Mouse (Mus musculus): ENCODE results near the gene Gm20479.

The Gm20479 gene

DNA sequence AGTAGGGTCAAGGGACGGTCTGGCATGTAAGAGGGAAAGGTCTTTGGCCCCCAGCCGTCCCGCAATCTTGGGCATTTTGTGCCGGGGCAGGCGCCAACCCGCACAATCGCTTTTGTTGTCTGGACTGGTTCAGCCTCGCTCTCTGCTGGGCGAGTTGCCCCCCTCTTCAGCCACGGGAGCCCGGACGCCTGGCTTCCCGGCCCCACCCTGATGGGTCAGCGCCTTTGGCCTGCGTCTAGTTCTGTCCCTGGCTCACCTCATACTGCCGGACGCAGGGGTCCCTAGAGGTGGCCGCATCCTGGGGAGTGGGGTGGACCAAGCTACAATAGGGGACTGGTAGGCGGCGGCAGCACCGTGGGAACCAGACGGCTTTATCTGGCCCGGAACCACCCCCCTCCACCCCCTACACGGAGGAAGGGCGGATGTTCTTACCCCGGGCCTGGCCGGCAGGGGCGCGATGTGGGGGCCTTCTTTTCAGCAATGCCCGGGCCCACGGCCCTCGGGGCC, 22.8 kb downstream of the Gm20479 start:
- DNase-seq (ENCODE audit: low spot score in 2 of 2), result no peak

DNA sequence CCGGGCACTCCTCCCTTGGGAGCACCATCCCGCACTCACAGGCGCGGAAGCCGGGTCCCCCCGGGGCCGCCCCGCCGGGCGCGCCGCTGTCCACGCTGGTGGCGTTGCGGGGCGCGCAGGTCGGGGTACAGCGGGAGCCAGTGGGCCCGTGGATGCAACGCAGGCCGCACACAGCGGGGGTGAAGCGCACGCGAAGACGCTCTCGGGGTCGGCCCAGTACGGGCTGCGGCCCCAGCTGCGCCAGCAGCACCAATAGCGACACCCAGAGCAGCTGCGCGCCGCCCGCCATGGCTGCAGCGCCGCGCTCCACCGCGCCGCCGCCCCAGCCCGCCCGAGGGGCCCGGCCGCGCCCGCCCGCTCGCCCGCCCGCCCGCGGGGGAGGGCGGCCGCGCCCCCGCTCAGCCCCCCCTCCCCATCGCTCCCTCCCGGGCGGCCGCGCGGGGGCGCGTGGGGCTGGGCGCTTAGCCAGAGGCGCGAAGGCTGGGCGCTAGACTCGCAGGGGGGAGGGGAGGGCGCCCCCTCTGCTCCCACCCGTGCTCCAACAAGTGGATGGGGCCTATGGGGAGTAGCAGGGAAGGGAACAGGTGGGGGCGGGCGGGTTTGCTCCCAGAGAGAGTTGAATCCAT, 23.8 kb downstream of the Gm20479 start:
- no peak for DNase-seq (ENCODE audit: low spot score in 2 of 2)

DNA sequence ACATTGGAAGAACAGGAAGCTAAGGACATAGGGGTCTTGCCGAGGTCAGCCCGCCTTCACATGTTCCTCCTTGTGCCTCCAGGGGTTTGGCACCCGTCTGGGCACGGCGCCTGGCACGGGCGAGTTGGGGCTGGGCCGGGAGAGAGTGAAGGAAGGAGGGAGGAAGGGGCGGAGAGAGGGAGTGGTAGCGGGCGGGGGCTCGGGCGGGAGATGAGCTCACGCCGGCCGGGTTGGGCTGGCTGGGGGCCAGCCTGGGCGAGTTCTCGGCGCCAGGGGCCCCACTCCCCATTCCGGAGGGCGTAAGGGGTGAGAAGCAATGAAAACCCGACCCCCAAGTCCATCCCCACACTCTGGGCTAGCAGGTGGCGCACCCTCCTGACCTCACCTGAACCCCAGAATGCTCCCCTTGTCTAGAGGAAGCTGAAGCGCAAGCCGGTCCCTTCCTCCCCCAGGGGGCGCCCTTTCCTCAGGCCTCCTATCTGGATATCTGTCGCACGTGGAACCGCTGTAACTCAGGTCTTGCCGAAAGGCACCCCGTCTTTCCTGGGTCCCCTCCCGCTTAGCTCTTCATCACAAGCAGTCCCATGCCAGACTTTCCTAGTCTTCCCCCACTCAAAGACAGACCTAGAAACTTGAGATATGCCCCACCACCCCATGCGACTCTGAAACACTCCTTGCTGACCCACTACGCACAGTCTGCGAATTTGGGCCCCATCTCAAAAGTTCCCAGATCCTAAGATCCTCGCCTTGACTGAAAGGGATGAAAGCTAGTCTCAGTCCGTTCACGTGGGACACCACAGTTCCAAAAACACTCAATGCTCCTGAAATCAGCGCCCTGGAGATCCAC, 24.6 kb downstream of the Gm20479 start:
- DNase-seq (ENCODE audit: low spot score in 2 of 2), result peak; percentile 78 to 81

DNA sequence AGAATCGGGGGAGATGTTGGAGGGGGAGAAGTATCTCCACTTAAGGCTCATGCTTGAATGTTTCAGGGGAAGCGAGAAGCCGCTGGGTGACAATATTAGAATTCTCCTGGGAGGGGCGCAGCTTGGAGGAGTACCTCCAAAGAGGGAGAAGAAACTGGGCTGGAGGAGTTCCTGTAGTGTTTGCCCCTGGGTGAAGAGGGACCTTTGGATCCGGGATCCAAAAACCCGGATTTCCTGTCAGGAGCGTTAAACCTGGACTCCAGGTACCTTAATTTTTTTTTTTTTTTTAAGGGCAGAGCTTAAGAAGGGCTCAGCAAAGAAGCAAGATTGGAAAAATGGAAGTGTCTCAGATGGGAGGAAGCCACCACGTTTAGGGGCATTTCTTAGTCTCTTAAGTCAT, 25.4 kb downstream of the Gm20479 start:
- no peak for DNase-seq (ENCODE audit: low spot score in 2 of 2)

DNA sequence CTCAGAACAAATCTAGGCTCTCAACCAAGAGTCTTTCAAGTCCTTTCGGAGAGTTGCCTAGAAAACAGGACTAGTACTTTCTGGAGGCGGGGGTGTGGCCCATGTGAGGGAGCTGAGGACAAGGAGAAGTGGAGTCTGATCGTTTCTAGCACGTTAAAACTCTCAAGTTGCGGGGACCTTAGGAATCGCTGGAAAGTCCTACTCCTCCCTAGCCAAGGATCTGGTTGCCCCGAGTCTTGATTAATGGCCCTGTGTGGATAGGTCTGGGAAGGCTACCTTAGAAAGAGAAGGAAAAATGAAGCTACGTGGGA, 25.7 kb downstream of the Gm20479 start:
- DNase-seq (ENCODE audit: low spot score in 2 of 2), result peak in 1 of 2 experiments; percentile 47

DNA sequence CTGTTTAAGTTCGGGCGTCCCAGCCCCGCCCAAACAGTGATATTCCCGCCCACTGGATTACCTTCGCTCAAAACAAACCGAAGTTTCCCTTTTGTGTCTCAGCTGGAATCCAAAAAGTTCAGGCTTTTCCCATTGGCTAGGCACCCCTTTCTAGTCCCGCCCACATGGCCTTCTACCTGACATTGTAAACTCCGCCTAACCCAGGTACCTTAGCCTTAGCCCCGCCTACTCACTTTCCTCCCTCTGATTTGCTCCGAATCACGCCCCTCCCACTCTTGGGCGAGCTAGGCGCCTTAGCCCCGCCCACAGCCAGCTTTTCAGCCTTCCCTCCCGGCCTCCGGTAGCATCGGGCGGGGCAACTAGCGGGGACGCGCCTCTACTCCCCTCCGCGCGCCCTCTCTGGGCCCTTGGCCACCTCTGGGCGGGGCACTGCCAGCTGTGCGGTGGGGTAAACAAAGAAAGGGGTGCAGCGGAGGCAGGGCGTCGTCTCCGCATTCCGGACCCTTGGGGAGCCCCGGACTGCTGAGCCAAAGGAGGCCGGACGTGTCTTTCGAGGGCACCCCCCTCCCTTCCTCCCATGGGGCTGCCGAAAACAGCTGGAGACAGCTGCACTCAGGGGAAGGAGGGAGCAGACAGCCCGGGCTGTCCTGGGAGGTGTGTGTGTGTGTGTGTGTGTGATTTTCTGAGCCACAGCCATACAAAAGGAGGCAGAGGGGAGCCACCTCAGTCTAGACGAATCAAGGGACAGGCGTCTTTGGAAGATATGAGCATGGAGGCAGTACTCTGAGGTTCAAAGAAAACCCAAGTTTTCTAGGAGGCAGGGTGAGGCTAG, 26.3 kb downstream of the Gm20479 start:
- DNase-seq (ENCODE audit: low spot score in 2 of 2), result peak in 1 of 2 experiments; percentile 63

DNA sequence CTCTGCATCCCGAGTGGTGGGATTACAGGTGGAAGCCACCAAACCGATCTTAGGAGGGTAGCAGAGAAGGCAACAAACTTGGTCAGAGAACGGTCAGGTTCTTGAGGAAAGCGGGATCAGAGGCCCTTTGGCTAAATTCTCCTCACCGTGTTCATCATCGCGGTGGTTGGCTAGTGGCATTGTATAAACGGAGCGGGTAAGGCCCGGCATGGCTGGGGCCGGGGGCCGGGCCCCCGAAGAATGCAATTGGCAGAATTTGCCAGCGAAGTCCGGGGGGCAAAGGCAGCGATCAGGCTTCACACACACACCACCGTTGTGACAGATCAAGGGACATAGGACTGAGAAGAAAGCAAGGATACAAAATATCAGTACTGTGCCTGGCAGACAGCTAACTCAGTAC, 27.2 kb downstream of the Gm20479 start:
- no peak for DNase-seq (ENCODE audit: low spot score in 2 of 2)

DNA sequence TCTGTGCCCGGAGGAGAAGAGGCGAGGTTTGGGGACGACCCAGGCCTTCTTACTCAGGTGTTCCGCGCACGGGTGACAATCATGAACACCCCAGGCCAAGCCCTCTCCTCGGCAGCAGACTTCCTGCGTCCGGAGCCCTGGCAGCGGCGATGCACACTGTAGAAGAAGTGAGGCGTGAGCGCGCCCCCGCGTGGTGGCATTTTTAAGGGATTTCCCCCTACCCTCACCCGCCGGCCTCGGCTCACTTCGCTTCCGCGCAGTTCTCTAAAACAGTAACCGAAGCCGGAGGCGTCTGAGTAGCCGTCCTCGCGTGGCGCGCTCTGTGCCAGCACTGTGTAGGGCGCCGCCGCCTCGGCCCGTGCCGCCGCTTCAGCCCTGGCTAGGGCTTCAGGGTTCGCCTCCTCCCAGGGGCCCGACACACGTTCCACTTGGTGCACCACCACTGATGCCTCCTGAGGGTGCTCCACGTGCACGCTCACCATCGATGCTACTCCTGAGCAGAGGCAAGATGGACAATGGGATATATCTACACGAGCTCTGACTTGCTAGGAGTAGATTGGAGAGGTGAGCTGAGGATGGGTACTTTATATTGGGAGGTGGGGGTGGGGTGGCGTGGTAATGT, 27.8 kb downstream of the Gm20479 start:
- peak; percentile 71 to 81 for DNase-seq (ENCODE audit: low spot score in 2 of 2)

DNA sequence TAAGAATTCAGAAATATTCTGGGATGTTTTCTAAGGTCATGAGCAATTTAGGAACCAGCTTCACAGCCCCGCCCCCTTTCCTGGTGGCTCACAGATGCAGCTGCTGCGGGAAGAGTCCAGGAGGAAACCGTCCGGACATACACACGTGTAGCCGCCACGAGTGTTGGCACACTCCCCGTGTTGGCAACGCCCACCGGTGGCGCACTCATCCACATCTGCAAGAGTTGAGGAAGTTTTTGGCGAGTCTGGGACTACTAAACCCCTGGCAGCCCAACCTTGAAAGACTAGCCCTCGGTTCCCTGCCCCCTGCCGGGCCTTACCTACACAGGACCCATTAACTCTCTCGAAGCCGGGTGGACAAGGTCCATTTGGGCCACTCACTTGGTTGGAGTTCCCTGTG, 28.6 kb downstream of the Gm20479 start:
- no peak for DNase-seq (ENCODE audit: low spot score in 2 of 2)

DNA sequence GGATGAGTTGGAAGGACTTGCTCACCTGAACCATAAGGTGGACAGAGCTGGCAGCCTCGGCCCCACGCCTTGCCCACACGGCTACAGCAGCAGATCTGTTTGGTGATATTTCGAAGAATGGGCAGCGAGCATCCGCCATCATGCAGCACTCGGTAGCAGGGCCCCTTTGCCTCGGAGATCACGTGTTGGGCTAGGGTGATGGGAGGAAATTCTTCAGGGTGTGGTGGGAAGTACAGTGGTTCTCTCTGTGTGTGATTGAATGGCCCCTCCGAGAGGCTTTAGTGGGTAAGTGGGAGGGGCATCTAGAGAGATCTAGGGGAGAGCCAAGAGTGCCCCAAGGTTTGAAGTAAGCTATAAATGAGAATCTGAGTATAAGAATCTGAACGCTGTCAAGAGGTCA, 29.1 kb downstream of the Gm20479 start:
- no peak for DNase-seq (ENCODE audit: low spot score in 2 of 2)

DNA sequence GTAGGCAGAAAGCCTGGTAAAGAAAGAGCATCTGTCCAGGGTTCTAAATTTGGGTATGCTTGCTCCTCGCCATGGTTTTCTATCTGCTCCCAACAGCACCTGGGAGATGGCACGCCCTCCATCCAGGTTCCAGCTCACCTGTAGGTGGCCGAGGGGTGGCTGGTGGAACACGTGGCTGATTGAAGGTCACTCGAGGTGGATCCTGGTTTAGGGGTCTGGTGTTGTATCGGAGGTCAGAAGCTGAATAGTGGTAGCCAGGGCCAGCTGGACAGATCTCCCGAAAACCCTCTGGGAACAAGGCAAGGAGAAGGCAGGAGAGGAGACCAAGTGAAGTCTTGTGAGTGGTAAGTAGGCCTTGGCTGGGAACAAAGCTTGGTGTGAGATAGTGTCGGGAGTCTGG, 29.7 kb downstream of the Gm20479 start:
- DNase-seq (ENCODE audit: low spot score in 2 of 2), result no peak

DNA sequence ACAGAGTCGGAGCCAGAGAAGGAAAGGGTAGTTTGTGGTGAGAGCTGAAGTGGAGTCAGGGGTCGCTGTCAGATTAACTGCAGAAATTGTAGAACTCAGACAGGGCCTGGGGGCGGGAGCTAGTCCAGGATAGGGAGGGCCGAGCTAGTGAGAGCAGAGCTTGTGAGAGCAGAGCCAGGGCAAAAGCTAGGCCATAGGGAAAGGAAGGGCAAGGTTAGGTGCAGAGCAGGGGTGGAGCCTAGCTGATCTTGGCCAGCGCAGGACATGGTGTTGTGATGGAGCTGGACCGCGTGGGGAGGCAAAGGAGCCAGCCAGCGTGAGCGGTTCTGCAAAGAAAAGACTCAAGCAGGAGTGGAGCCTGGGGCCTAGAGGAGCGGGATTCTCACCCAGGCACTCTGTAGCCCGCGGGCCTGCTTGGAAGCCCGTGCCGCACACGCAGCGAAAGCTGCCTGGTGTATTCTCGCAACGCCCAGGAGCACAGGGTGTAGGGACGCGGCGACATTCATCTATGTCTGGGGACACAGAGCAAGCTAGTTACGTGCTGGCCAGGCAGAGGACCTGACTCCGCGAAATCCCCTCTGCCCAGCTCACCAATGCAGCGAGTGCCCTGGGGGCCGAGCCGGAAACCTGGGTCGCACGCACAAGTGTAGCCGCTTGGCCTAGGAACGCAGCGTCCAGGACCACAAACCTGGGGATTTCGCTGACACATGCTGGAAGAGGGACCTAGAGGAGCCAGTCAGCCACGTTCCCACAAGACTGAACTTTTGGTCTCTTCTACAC, 30.9 kb downstream of the Gm20479 start:
- no peak for DNase-seq (ENCODE audit: low spot score in 2 of 2)

DNA sequence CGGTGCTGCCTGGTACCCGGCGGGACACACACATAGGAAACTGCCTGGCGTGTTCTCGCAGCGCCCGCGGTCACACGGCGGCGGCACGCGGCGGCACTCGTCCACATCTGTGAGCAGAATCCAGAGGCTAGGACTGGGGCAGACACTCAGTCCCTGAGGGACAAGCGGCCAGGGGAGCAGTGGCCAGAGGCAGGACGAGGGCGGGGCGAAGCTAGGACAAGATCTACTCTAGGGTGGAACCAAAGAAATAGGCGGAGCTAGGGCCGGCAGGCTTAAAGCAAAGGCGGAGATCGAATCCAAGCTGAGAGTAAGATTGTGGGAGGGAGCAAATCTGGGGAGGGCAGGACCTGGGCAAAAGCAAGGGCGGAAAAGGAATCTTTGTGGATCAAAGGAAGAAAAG, 31.5 kb downstream of the Gm20479 start:
- DNase-seq (ENCODE audit: low spot score in 2 of 2), result no peak

DNA sequence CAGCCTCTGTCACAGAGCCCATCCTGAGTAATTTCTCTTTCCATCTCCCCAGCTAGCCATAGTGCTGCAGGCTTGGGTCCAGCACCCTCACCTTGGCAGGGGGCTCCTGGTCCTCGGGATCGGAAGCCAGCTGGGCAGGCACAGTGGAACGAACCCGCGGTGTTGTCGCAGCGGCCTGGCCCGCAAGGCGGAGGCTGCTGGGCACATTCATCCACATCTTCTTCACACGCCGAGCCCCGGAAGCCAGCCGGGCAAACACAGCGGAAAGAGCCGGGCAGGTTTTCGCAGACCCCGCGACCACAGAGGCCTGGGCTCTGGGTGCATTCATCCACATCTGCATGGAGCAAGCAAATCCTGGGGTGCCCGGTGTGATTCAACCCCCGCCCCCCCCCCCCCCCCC, 32.3 kb downstream of the Gm20479 start:
- DNase-seq (ENCODE audit: low spot score in 2 of 2), result no peak

DNA sequence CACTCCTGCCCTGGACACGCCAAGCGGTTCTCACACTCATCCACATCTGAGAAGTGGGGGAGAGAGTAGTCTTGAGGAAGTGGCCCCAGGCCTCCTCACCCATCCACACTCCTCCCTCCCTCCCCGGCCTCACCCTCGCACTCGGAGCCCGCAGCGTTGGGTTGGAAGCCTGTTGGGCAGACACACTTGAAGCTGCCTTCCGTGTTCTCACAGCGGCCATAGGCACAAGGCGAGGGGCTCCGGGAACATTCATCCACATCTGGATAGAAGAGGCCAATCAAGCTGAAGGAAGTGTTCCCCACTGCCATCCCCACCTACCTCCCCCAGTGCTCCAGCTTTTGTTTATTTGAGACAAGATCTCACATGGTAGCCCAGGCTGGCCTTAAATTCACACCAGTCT, 33.1 kb downstream of the Gm20479 start:
- no peak for DNase-seq (ENCODE audit: low spot score in 2 of 2)

DNA sequence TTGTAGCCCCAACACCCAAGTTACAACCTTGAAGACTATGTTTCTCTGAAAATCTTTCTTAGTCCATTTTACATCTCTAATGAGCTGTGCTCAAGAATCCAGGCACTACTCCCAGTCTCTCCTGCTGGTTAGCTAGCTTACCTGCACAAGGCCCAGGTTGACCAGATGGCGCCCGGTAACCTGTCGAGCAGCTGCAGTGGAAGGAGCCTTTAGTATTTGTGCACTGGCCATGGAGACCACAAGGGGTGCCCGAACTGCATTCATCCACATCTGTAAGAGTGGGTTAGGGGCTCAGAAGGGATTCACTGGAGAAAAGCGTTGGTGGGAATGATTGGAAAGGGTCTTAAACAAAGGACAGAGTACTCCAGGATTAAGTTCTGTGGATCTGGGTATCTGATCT, 34.2 kb downstream of the Gm20479 start:
- DNase-seq (ENCODE audit: low spot score in 2 of 2), result no peak

DNA sequence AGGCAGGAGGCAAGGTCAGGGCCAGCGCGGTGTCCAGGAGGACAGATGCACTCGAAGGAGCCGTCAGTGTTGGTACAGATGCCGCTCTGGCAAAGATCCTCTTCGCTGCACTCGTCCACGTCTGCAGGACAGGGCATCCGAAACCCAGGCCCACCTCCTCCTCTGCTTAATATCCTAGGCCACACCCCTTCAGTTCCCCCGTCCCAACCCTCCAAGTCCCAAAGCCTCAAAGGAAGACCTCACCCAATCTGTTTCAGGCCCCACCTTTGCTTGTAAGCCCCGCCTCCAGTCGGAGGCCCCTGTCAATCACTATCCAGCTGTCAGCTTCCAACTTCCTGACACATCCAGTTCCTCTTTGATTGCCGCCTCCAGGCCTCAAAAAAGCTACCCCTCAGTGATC, 34.9 kb downstream of the Gm20479 start:
- DNase-seq (ENCODE audit: low spot score in 2 of 2), result no peak

DNA sequence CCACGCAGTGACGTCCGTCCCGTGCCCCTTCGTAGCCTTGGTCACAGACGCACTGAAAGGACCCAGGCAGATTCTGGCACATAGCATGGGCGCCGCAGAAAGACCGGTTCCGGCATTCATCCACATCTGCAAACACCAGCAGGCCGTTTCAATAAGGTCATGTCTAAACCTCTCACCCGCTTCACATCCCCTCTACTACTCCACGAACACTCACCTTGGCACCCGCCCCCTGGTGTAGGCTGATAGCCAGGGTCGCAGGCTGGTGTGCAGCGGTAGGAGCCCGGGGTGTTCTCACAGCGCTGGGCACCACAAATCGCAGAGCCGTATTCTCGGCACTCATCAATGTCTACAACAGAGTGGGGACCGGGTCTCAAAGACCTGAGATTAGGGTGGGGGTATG, 37.8 kb downstream of the Gm20479 start:
- DNase-seq (ENCODE audit: low spot score in 2 of 2), result no peak

DNA sequence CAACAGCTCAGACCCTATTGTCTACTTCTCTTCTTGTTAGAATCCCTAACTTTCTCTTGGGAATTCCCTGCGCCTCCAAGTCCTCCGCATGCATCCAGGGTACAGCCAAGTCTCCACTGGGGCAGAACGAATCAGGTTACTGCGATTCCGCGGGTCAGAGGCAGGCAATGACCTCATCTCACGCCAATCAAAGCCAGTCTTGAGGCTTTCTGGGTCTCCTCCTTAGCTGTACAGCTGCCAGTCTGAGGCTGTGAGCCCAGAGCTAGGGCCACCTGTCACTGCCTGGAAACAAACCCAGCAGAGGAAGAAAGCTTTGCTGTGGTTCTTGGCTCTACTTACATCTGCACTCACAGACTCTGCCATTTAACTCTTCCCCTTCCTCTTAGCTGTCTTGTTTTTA, 41.3 kb downstream of the Gm20479 start:
- no peak for DNase-seq (ENCODE audit: low spot score in 2 of 2)

DNA sequence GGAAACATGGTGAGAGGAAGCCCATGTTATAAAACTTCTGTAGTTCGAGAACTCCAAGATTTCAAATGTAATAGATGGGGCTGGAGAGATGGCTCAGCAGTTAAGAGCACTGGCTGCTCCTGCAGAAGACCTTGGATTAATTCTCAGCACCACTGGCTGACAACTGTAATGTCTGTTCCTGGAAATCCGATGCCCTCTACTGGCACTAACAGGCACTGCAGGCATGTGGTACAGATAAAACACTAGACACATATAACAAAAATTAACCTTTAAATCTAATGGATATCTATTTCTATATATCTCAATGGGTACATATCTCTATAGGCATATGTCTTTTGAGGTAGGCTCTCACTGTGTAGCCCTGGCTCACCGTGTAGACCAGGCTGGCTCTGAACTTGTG, 42.8 kb downstream of the Gm20479 start:
- DNase-seq (ENCODE audit: low spot score in 2 of 2), result no peak

DNA sequence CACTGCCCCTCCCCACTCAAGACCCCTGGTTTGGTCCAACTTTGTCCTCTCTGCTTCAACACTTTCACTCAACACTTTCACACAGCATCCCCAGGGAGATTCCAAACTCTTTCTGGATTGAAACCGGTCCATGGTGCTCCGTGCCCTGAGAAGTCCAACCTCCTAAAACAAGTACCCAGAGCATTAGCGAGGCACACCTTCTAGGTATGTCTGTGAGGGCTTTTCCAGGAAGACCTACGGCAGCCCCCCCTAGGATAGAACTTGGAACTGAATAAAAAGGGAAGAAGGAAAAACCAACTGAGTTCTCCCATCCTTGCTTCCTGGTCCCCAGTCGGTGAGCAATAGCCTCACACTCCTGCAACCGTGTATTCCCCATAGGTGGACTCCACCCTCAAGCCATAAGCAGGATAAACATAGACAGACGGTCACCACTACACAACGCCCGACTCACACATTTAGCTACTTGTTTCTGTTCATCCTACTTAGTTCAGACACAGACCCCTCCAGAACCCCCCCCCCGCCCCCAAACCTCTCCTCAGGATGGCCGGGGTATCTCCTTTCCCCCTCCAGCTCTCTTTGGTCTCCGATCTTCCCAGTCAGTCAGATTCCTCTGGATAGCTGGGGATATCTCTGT, 45.5 kb downstream of the Gm20479 start:
- no peak for DNase-seq (ENCODE audit: low spot score in 2 of 2)
